Mouse (Mus musculus) neural tube, embryonic 13.5 days (tissue): ENCODE data around the gene Thbs1. TPM values are rescaled to one million over a fixed set of nuclear protein-coding genes. Genes with fewer than 3 reads are reported as not detected.

ENCODE experiments used
- ATAC-seq: fragments of 200-750 bp; cut with Nextera tagmentation; 2 replicates; pipeline ENCODE4 v1.8.0; 2017; ENCODE audit warnings: low read depth, mild to moderate bottlenecking, moderate TSS enrichment, moderate library complexity
- H3K27ac ChIP-seq: fragments of 300-500 bp; sonication (generic); replicated peaks from 2 replicates; pipeline ENCODE4 v1.5.1; 2015; ENCODE audit warnings: moderate library complexity, mild to moderate bottlenecking, inconsistent platforms
- H3K27me3 ChIP-seq: fragments of 300-500 bp; sonication (generic); 2 replicates; pipeline ENCODE4 v1.6.1; 2015; ENCODE audit warnings: mild to moderate bottlenecking, inconsistent platforms
- H3K36me3 ChIP-seq: fragments of 300-500 bp; sonication (generic); 2 replicates; pipeline ENCODE4 v1.6.1; 2015; ENCODE audit warnings: mild to moderate bottlenecking, inconsistent platforms
- H3K4me1 ChIP-seq: fragments of 300-500 bp; sonication (generic); replicated peaks from 2 replicates; pipeline ENCODE4 v1.6.1; 2015; ENCODE audit warnings: inconsistent platforms
- H3K4me2 ChIP-seq: fragments of 300-500 bp; sonication (generic); 2 replicates; pipeline ENCODE4 v1.6.1; 2015; ENCODE audit warnings: inconsistent platforms, mild to moderate bottlenecking, moderate library complexity
- H3K4me3 ChIP-seq: fragments of 300-500 bp; sonication (generic); 2 replicates; pipeline ENCODE4 v1.5.1; 2015; ENCODE audit warnings: mild to moderate bottlenecking, inconsistent platforms
- H3K9ac ChIP-seq: fragments of 300-500 bp; sonication (generic); 2 replicates; pipeline ENCODE4 v1.6.1; 2015; ENCODE audit warnings: moderate library complexity, mild to moderate bottlenecking, inconsistent platforms
- H3K9me3 ChIP-seq: fragments of 300-500 bp; sonication (generic); 2 replicates; pipeline ENCODE4 v1.6.1; 2016; ENCODE audit warnings: inconsistent platforms
- WGBS: fragments of 180-500 bp; shearing (Covaris S2); methylation state at CpG from one replicate; pipeline ENCODE4 v1.1.7; 2015; 5-methylcytosine and 5-hydroxymethylcytosine counted together
- polyA plus RNA-seq: library from polyadenylated mRNA; unstranded; fragments of >200 nt; fragmentation: Nextera tagmentation; extraction: Ambion mirVana; gene quantifications from 2 replicates; pipeline ENCODE4 v1.2.1, GENCODE M21; 2015

The Thbs1 gene
- polyA plus RNA-seq, 1 experiment from 2014 or later: 6.6 TPM

GRCm38 (mm10) chr2:118087044-118087726, 24.5 kb upstream of the Thbs1 start:
- Histone ChIP-seq H3K27ac (no peak overlapping the region), H3K9ac (no peak overlapping the region), H3K36me3 (no peaks in the 10 kb centered on the region), H3K4me1 (no peaks in the 10 kb centered on the region), H3K9me3 (no peaks in the 10 kb centered on the region), H3K27me3 (no peaks in the 10 kb centered on the region), H3K4me2 (no peak overlapping the region), H3K4me3 (no peak overlapping the region)
- ATAC-seq: no peak
- WGBS: 70% methylated on average over 10 of the region's 10 CpGs

DNA sequence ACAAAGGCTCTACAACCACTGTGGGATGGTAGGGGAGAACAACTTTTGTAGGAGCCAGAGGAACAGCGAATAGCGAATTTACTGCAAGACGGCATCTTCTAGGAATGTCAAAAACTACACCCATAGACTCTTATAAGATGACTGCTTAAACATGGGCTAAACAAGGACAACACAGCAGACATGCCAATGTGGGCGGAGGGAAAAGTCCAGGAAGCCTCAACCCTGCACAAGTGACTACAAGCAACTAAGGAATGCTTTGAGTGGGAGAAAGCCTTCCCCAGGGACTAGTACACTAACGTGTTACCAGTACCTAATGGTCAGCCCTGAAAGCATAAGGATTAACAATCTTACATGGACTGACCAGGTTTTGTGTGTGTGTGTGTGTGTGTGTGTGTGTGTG, 20.4 kb upstream of the Thbs1 start:
- H3K27me3 ChIP-seq: no peaks in the 10 kb centered on the region
- no peaks in the 10 kb centered on the region for H3K36me3 ChIP-seq

GRCm38 (mm10) chr2:118099104-118099503, 12.6 kb upstream of the Thbs1 start:
- H3K4me1 ChIP-seq: no peaks in the 10 kb centered on the region
- WGBS: 72% methylated on average over 4 of the region's 4 CpGs
- no peaks in the 10 kb centered on the region for H3K27me3 ChIP-seq
- H3K36me3 ChIP-seq: no peaks in the 10 kb centered on the region
- H3K9me3 ChIP-seq: no peaks in the 10 kb centered on the region
- H3K9ac ChIP-seq: no peak overlapping the region
- no peak for ATAC-seq
- H3K4me2 ChIP-seq: no peak overlapping the region
- no peak overlapping the region for H3K27ac ChIP-seq
- no peak overlapping the region for H3K4me3 ChIP-seq

More for the DNA sequence above, 20.4 kb upstream of the Thbs1 start:
- Histone ChIP-seq H3K27ac (no peak overlapping the region), H3K9me3 (no peaks in the 10 kb centered on the region), H3K4me1 (no peaks in the 10 kb centered on the region), H3K4me3 (no peak overlapping the region), H3K9ac (no peak overlapping the region), H3K4me2 (no peak overlapping the region)
- ATAC-seq: no peak
- WGBS: 90% methylated on average over 5 of the region's 5 CpGs

DNA sequence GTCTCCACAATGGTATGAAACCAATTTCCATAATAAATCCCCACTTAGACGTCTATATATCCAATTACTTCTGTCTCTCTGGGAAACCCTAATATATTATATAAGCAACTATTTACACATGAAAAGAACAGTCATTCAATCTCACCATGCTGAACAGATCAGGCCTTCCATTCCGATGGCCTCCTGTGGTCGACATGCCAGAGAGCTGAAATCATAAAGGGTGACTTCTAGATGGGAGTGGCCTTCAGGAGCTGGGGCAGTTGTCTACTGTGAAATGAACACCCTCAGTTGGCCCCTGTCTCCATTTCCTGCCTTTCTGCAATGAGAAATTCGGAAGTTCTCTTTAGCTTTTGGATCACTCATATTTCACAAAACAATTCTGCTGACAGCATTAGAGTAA, 9.5 kb upstream of the Thbs1 start:
- no peak overlapping the region for H3K9ac ChIP-seq
- H3K4me1 ChIP-seq: no peaks in the 10 kb centered on the region
- no peak overlapping the region for H3K4me3 ChIP-seq
- no peak for ATAC-seq
- no peak overlapping the region for H3K27ac ChIP-seq
- no peaks in the 10 kb centered on the region for H3K9me3 ChIP-seq
- H3K4me2 ChIP-seq: no peak overlapping the region
- H3K27me3 ChIP-seq: no peaks in the 10 kb centered on the region
- H3K36me3 ChIP-seq: no peaks in the 10 kb centered on the region
- WGBS: 47% methylated on average over 4 of the region's 4 CpGs

GRCm38 (mm10) chr2:118110225-118110915, 1.3 kb upstream of the Thbs1 start:
- peak overlapping the region; percentile 47 for H3K4me3 ChIP-seq
- H3K27ac ChIP-seq: no peak overlapping the region
- H3K36me3 ChIP-seq: no peaks in the 10 kb centered on the region
- peaks cover 29% of the 10 kb centered on the region for H3K27me3 ChIP-seq
- peak overlapping the region; percentile 43 for H3K9ac ChIP-seq
- WGBS: 41% methylated on average over 17 of the region's 17 CpGs
- peak; percentile 34; the same call in 1 of the 2 replicates for ATAC-seq
- peak overlapping the region; percentile 82 for H3K4me2 ChIP-seq
- H3K9me3 ChIP-seq: no peaks in the 10 kb centered on the region
- H3K4me1 ChIP-seq: peaks cover 22% of the 10 kb centered on the region

DNA sequence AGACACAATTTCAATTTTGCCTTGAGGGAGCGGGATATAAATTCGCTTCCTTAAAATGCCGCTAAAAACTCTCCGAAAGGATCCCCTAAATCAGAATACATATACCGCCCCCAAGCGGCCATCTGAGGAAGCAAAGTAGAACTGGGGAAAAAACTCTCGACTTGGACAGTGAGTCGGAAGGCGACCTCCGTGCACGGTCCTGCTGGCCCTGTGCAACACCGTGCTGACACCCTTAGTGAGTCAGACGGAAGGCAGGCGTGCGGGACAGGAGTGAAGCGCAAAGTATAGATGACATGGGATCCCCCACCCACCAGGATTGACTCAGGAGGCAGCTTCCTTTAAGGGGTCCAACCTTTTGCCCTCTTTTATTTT, 574 bp upstream of the Thbs1 start:
- H3K4me2 ChIP-seq: peak overlapping the region; percentile 82
- ATAC-seq: peak; percentile 90
- H3K4me3 ChIP-seq: peak overlapping the region; percentile 47
- no peaks in the 10 kb centered on the region for H3K36me3 ChIP-seq
- under 1% methylated on average over 16 of the region's 16 CpGs for WGBS
- peaks cover 29% of the 10 kb centered on the region for H3K4me1 ChIP-seq
- no peak overlapping the region for H3K27ac ChIP-seq
- H3K27me3 ChIP-seq: peaks cover 29% of the 10 kb centered on the region
- no peaks in the 10 kb centered on the region for H3K9me3 ChIP-seq
- peak overlapping the region; percentile 69 for H3K9ac ChIP-seq

- Histone ChIP-seq H3K4me3 (peak overlapping the region; percentile 47), H3K36me3 (no peaks in the 10 kb centered on the region), H3K9me3 (no peaks in the 10 kb centered on the region), H3K4me2 (peak overlapping the region; percentile 82), H3K27ac (no peak overlapping the region), H3K4me1 (peaks cover 38% of the 10 kb centered on the region), H3K9ac (peak overlapping the region; percentile 69; the same call in 1 of the 2 replicates), H3K27me3 (peaks cover 29% of the 10 kb centered on the region)
- 22% methylated on average over 5 of the region's 5 CpGs for WGBS
- no peak for ATAC-seq
Measured at GRCm38 (mm10) chr2:118112438-118112837, 762 bp downstream of the Thbs1 start.

GRCm38 (mm10) chr2:118112846-118113479, 1.3 kb downstream of the Thbs1 start:
- peak overlapping the region; percentile 82 for H3K4me2 ChIP-seq
- H3K4me1 ChIP-seq: peaks cover 38% of the 10 kb centered on the region
- no peak overlapping the region for H3K27ac ChIP-seq
- peak overlapping the region; percentile 47 for H3K4me3 ChIP-seq
- H3K27me3 ChIP-seq: peaks cover 29% of the 10 kb centered on the region
- H3K36me3 ChIP-seq: no peaks in the 10 kb centered on the region
- ATAC-seq: no peak
- whole genome bisulfite sequencing: 71% methylated on average over 21 of the region's 21 CpGs
- H3K9me3 ChIP-seq: no peaks in the 10 kb centered on the region
- H3K9ac ChIP-seq: peak overlapping the region; percentile 69; the same call in 1 of the 2 replicates

DNA sequence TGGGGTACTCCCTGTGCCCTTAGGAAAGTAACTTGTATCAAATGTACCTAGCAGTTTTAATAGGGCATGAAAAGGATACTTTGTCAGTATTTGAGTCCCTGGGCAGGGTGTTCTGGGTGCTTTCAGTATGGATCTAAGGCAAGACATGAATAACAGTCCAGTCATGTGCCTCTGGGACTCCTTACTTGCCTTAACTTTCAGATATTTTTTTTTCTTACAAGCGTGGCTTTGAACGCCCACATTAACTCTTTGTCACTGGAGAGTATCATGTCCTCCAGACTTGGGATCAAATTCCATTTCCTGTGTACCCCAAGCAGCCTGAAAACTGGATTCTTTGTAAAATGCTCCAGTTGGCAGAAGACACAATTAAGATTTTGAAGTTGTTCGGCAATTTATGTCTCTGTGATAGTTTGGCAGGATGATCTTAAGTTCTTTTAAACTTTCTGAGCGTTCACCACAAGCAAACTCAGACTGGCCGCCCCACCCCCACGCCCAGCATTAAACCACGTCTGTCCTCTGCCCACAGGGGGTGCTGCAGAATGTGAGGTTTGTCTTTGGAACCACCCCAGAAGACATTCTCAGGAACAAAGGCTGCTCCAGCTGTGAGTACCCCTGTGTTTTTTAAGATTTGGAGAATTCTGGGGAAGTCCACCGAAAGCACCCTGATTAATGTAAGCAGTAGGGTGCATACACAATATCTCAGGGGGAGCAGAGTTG, 2.3 kb downstream of the Thbs1 start:
- H3K27me3 ChIP-seq: peaks cover 29% of the 10 kb centered on the region
- WGBS: 57% methylated on average over 8 of the region's 8 CpGs
- no peak for ATAC-seq
- H3K4me3 ChIP-seq: 0 out of 2 replicates have a peak overlapping the region, but pooled peaks have one; percentile 47
- H3K9me3 ChIP-seq: no peaks in the 10 kb centered on the region
- peak overlapping the region; percentile 82 for H3K4me2 ChIP-seq
- no peak overlapping the region for H3K27ac ChIP-seq
- peaks cover 38% of the 10 kb centered on the region for H3K4me1 ChIP-seq
- H3K36me3 ChIP-seq: no peaks in the 10 kb centered on the region
- no peak overlapping the region for H3K9ac ChIP-seq

GRCm38 (mm10) chr2:118114671-118115070, 3.0 kb downstream of the Thbs1 start:
- peaks cover 29% of the 10 kb centered on the region for H3K27me3 ChIP-seq
- no peak overlapping the region for H3K27ac ChIP-seq
- no peak overlapping the region for H3K4me3 ChIP-seq
- 73% methylated on average over 10 of the region's 10 CpGs for WGBS
- H3K9me3 ChIP-seq: no peaks in the 10 kb centered on the region
- H3K9ac ChIP-seq: no peak overlapping the region
- peak overlapping the region; percentile 82; the same call in 1 of the 2 replicates for H3K4me2 ChIP-seq
- H3K36me3 ChIP-seq: no peaks in the 10 kb centered on the region
- H3K4me1 ChIP-seq: peaks cover 38% of the 10 kb centered on the region
- ATAC-seq: no peak

- H3K27me3 ChIP-seq: peaks cover 29% of the 10 kb centered on the region
- no peak overlapping the region for H3K4me3 ChIP-seq
- WGBS: 76% methylated on average over 7 of the region's 7 CpGs
- H3K9me3 ChIP-seq: no peaks in the 10 kb centered on the region
- peaks cover 34% of the 10 kb centered on the region for H3K4me1 ChIP-seq
- H3K9ac ChIP-seq: no peak overlapping the region
- H3K27ac ChIP-seq: no peak overlapping the region
- H3K36me3 ChIP-seq: no peaks in the 10 kb centered on the region
- ATAC-seq: 0 out of 2 replicates have a peak, but pooled peaks have one; percentile 8
- H3K4me2 ChIP-seq: no peak overlapping the region
Measured at GRCm38 (mm10) chr2:118115647-118116046, 4.0 kb downstream of the Thbs1 start.

DNA sequence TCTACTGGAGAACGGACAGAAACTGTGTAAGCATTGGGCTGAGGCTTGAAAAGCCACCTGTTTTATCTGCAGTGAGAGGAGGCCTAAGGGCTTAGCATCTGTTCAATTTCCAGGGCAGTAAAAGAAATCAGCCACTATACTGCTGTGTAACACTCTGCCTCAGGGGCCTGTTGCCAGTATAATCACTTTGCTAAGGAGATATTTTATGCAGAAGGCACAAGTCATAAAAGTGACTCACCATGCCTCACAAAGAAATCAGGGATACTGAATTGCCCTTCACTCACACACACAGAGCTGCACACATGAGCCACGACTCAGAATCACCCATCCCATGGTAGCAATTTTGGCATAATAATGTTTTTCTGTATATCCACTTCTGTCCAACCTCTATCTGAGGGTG, 4.5 kb downstream of the Thbs1 start:
- Histone ChIP-seq H3K27ac (no peak overlapping the region), H3K9ac (no peak overlapping the region), H3K9me3 (no peaks in the 10 kb centered on the region), H3K27me3 (peaks cover 29% of the 10 kb centered on the region), H3K36me3 (no peaks in the 10 kb centered on the region), H3K4me3 (no peak overlapping the region), H3K4me2 (no peak overlapping the region), H3K4me1 (peaks cover 33% of the 10 kb centered on the region)
- peak; percentile 60; the same call in 1 of the 2 replicates for ATAC-seq
- WGBS: 39% methylated on average over 2 of the region's 2 CpGs
